Mouse (Mus musculus) thymus, postnatal 0 days (tissue): ENCODE measurements around the gene Rad50. TPM values are rescaled to one million over a fixed set of nuclear protein-coding genes. Genes with fewer than 3 reads are reported as not detected.

Source experiments
- DNase-seq: peaks from one replicate; pipeline ENCODE4 v3.0.0-alpha.2; 2015; ENCODE audit warnings: low spot score
- polyA plus RNA-seq: library from polyadenylated mRNA; unstranded; fragments of >200 nt; fragmentation: Nextera tagmentation; extraction: Ambion mirVana; gene quantifications from 2 replicates; pipeline ENCODE4 v1.2.1, GENCODE M21; 2015

The Rad50 gene
- polyA plus RNA-seq = 40.0 and 44.8 TPM in 2 replicates

- DNase-seq = peak; percentile 93
Measured at GRCm38 (mm10) chr11:53706934-53707717, at the start of gene Rad50. Gene Rad50, minus strand, starts transcription at chr11:53707319.

- DNase-seq = peak; percentile 69
Measured at GRCm38 (mm10) chr11:53755011-53755595, 48.0 kb upstream of the Rad50 start.

GRCm38 (mm10) chr11:53749716-53750352 is 42.7 kb upstream of the Rad50 start:
- DNase-seq = no peak

- peak; percentile 49 for DNase-seq
Measured at GRCm38 (mm10) chr11:53749306-53749705, 42.2 kb upstream of the Rad50 start.

GRCm38 (mm10) chr11:53748614-53749013 is 41.5 kb upstream of the Rad50 start:
- DNase-seq = no peak

GRCm38 (mm10) chr11:53747985-53748384 is 40.9 kb upstream of the Rad50 start:
- DNase-seq = no peak

- DNase-seq = no peak
Measured at GRCm38 (mm10) chr11:53745260-53745659, 38.1 kb upstream of the Rad50 start.

- DNase-seq = no peak
Measured at GRCm38 (mm10) chr11:53742353-53742752, 35.2 kb upstream of the Rad50 start.

GRCm38 (mm10) chr11:53737573-53737946 is 30.4 kb upstream of the Rad50 start:
- peak; percentile 75 for DNase-seq

- peak; percentile 88 for DNase-seq
Measured at GRCm38 (mm10) chr11:53736771-53737572, 29.9 kb upstream of the Rad50 start.

- DNase-seq = peak; percentile 86
Measured at GRCm38 (mm10) chr11:53735682-53736245, 28.6 kb upstream of the Rad50 start.

GRCm38 (mm10) chr11:53734970-53735681 is 28.0 kb upstream of the Rad50 start:
- DNase-seq = no peak

- no peak for DNase-seq
Measured at GRCm38 (mm10) chr11:53734431-53734830, 27.3 kb upstream of the Rad50 start.

- no peak for DNase-seq
Measured at GRCm38 (mm10) chr11:53733824-53734223, 26.7 kb upstream of the Rad50 start.

GRCm38 (mm10) chr11:53732244-53732643 is 25.1 kb upstream of the Rad50 start:
- DNase-seq = no peak

GRCm38 (mm10) chr11:53731457-53731856 is 24.3 kb upstream of the Rad50 start:
- no peak for DNase-seq

- no peak for DNase-seq
Measured at GRCm38 (mm10) chr11:53720715-53721114, 13.6 kb upstream of the Rad50 start, which contains the start of gene Il5. Gene Il5, plus strand, starts transcription at chr11:53720794.

GRCm38 (mm10) chr11:53719701-53720100 is 12.6 kb upstream of the Rad50 start:
- DNase-seq = peak; percentile 55

- DNase-seq = no peak
Measured at GRCm38 (mm10) chr11:53707718-53708009, 545 bp upstream of the Rad50 start.

- DNase-seq = peak; percentile 51
Measured at GRCm38 (mm10) chr11:53706236-53706933, 734 bp downstream of the Rad50 start.
